Mouse (Mus musculus): ENCODE measurements at regions not wholly inside any gene's neighbourhood (a gene's known extent, or its start where the extent isn't known, plus 50 kb on each side); places are given as distances from the start of the nearest gene placed in this dataset.

DNA sequence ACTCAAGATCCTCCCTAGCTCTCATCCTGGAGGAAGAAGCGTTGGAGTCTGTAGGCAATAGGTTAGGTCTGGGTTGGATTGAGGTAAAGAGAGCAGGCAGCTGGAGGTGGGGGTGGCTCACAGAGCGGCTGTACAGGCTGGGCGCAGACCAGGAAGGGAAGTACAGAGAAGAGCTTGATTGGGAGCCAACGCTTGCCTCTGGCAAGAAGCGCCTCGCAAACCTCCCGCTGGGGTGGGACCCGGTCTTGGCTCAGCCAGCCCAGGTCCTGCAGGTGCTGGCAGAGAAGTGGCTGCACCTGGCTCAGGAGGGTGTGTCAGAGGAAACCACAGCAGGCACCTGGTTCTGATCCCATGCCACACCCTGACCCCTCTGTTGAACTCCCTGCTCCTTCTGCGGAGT lies 176.8 kb upstream of the Klf3 start:
- H3K27me3 ChIP-seq (ENCODE audit: control insufficient read depth in 1 of 2, insufficient read depth in 2 of 2, low read length in 2 of 2), result no peaks in the 10 kb centered on the region
- no peaks in the 10 kb centered on the region for H3K9me3 ChIP-seq (replicated peaks; ENCODE audit: insufficient read depth, low read length)
- H3K9ac ChIP-seq (ENCODE audit: control insufficient read depth, low read depth, low read length, poor library complexity, severe bottlenecking), result no peak overlapping the region
- H3K79me2 ChIP-seq (ENCODE audit: control insufficient read depth, insufficient read depth, low read length, poor library complexity), result no peaks in the 10 kb centered on the region
- TF ChIP-seq MAZ (IDR thresholded peaks at IDR 0.05; ENCODE audit: low read depth, low read length) (no peak), EP300 (IDR thresholded peaks at IDR 0.05; ENCODE audit: low read depth in 1 of 2, low read length in 2 of 2) (0 out of 4 replicates have a peak, but pooled peaks of 1 of the 2 experiments have one; percentile 3), NELFE (IDR thresholded peaks at IDR 0.05; ENCODE audit: low read depth, low read length) (no peak), TCF12 (IDR thresholded peaks at IDR 0.05; ENCODE audit: low read depth, low read length) (peak; percentile 74), SIN3A (IDR thresholded peaks at IDR 0.05; ENCODE audit: low read length) (no peak)
- DNase-seq (ENCODE audit: low read depth, low spot score), result peak; percentile 80
- peaks cover 4 to 13% of the 10 kb centered on the region in 2 experiments; a peak in 3 of 4 replicates for H3K4me1 ChIP-seq (ENCODE audit: control insufficient read depth in 1 of 2, insufficient read depth in 2 of 2, low read length in 2 of 2)
- H3K36me3 ChIP-seq (ENCODE audit: control insufficient read depth in 1 of 2, insufficient read depth in 2 of 2, low read length in 2 of 2), result peaks cover 0 to 4% of the 10 kb centered on the region in 2 experiments; a peak in 1 of 4 replicates
- H3K4me3 ChIP-seq (ENCODE audit: control insufficient read depth in 1 of 2, insufficient read depth in 1 of 2, low read depth in 2 of 2, low read length in 2 of 2), result no peak overlapping the region
- no peak overlapping the region for H3K27ac ChIP-seq (ENCODE audit: control insufficient read depth, low read depth, low read length)

GRCm38 (mm10) chr5:64630582-64630981 lies 172.6 kb upstream of the Klf3 start:
- no peaks in the 10 kb centered on the region for H3K9me3 ChIP-seq (replicated peaks; ENCODE audit: insufficient read depth, low read length)
- H3K9ac ChIP-seq (ENCODE audit: control insufficient read depth, low read depth, low read length, poor library complexity, severe bottlenecking), result no peak overlapping the region
- no peak overlapping the region for H3K4me3 ChIP-seq (ENCODE audit: control insufficient read depth in 1 of 2, insufficient read depth in 1 of 2, low read depth in 2 of 2, low read length in 2 of 2)
- DNase-seq (ENCODE audit: low read depth, low spot score), result no peak
- H3K4me1 ChIP-seq (ENCODE audit: control insufficient read depth in 1 of 2, insufficient read depth in 2 of 2, low read length in 2 of 2), result peaks cover 4 to 13% of the 10 kb centered on the region in 2 experiments; a peak in 3 of 4 replicates
- H3K27me3 ChIP-seq (ENCODE audit: control insufficient read depth in 1 of 2, insufficient read depth in 2 of 2, low read length in 2 of 2), result no peaks in the 10 kb centered on the region
- H3K79me2 ChIP-seq (ENCODE audit: control insufficient read depth, insufficient read depth, low read length, poor library complexity), result no peaks in the 10 kb centered on the region
- no peak for TF ChIP-seq USF2 (IDR thresholded peaks at IDR 0.05; ENCODE audit: borderline replicate concordance in 1 of 2, insufficient read depth in 1 of 2, low read depth in 1 of 2, low read length in 2 of 2)
- no peak for TF ChIP-seq NELFE (IDR thresholded peaks at IDR 0.05; ENCODE audit: low read depth, low read length)
- no peak for TF ChIP-seq ZC3H11A (IDR thresholded peaks at IDR 0.05; ENCODE audit: low read depth, low read length)
- no peak for TF ChIP-seq ELF1 (IDR thresholded peaks at IDR 0.05; ENCODE audit: low read depth, low read length)
- TF ChIP-seq POLR2A (IDR thresholded peaks at IDR 0.05; ENCODE audit: control insufficient read depth in 1 of 2, insufficient read depth in 1 of 2, low read depth in 1 of 2, low read length in 2 of 2, poor library complexity in 1 of 2), result no peak
- no peak for TF ChIP-seq POLR2AphosphoS5 (IDR thresholded peaks at IDR 0.05; ENCODE audit: borderline replicate concordance, low read depth, low read length)
- no peak for TF ChIP-seq UBTF (IDR thresholded peaks at IDR 0.05; ENCODE audit: borderline replicate concordance, insufficient read depth, low read depth, low read length)
- H3K27ac ChIP-seq (ENCODE audit: control insufficient read depth, low read depth, low read length), result no peak overlapping the region
- H3K36me3 ChIP-seq (ENCODE audit: control insufficient read depth in 1 of 2, insufficient read depth in 2 of 2, low read length in 2 of 2), result peaks cover 0 to 4% of the 10 kb centered on the region in 2 experiments; a peak in 1 of 4 replicates

DNA sequence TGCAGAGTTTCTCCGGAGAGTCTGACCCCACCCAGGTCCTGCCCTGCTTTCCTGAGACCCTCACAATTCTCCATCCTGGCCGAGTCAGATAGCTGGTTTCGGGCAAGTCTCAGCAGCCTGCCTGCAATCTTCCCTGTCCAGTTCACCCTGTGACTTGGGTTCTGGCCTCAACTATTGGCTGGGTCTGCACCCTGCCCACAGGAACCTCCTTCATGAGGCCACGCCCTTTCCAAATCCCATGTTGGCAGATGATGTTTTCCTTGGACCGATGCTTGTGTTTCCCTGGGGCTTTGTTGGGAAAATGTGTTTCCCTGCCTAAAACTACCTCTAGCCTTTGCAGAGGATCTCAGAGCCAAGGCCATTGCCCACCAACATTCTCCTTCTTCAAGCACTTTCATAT lies 171.0 kb upstream of the Klf3 start:
- Histone ChIP-seq H3K4me1 (ENCODE audit: control insufficient read depth in 1 of 2, insufficient read depth in 2 of 2, low read length in 2 of 2) (peaks cover 0 to 2% of the 10 kb centered on the region in 2 experiments; a peak in 1 of 4 replicates), H3K9ac (ENCODE audit: control insufficient read depth, low read depth, low read length, poor library complexity, severe bottlenecking) (no peak overlapping the region), H3K36me3 (ENCODE audit: control insufficient read depth in 1 of 2, insufficient read depth in 2 of 2, low read length in 2 of 2) (no peaks in the 10 kb centered on the region), H3K4me3 (ENCODE audit: control insufficient read depth in 1 of 2, insufficient read depth in 1 of 2, low read depth in 2 of 2, low read length in 2 of 2) (no peak overlapping the region), H3K79me2 (ENCODE audit: control insufficient read depth, insufficient read depth, low read length, poor library complexity) (no peaks in the 10 kb centered on the region), H3K27ac (ENCODE audit: control insufficient read depth, low read depth, low read length) (no peak overlapping the region), H3K27me3 (ENCODE audit: control insufficient read depth in 1 of 2, insufficient read depth in 2 of 2, low read length in 2 of 2) (no peaks in the 10 kb centered on the region), H3K9me3 (replicated peaks; ENCODE audit: insufficient read depth, low read length) (no peaks in the 10 kb centered on the region)
- TF ChIP-seq TAL1 (IDR thresholded peaks at IDR 0.05; ENCODE audit: low read length), result no peak
- TF ChIP-seq BHLHE40 (IDR thresholded peaks at IDR 0.05; ENCODE audit: borderline replicate concordance, low read depth, low read length), result no peak
- no peak for TF ChIP-seq USF1 (IDR thresholded peaks at IDR 0.05; ENCODE audit: low read depth, low read length)
- no peak for TF ChIP-seq SIN3A (IDR thresholded peaks at IDR 0.05; ENCODE audit: low read length)
- DNase-seq (ENCODE audit: low read depth, low spot score), result no peak

All from MEL (cell line).